Mouse (Mus musculus) lung, embryonic 15.5 days (tissue): ENCODE data around the gene Fbxl5. TPM values are rescaled to one million over a fixed set of nuclear protein-coding genes. Genes with fewer than 3 reads are reported as not detected.

Source experiments
- ATAC-seq: fragments of 200-750 bp; cut with Nextera tagmentation; 2 replicates; pipeline ENCODE4 v1.8.0; 2017; ENCODE audit warnings: moderate number of reproducible peaks, borderline replicate concordance; ENCODE audit not compliant: low FRiP score, low TSS enrichment; ENCODE audit errors: extremely low read depth
- H3K27ac ChIP-seq: fragments of 300-500 bp; sonication (generic); 2 replicates; pipeline ENCODE4 v1.5.1; 2015; ENCODE audit warnings: moderate library complexity, mild to moderate bottlenecking, inconsistent platforms
- H3K27me3 ChIP-seq: fragments of 300-500 bp; sonication (generic); 2 replicates; pipeline ENCODE4 v1.6.1; 2015; ENCODE audit warnings: inconsistent platforms
- H3K36me3 ChIP-seq: fragments of 300-500 bp; sonication (generic); 2 replicates; pipeline ENCODE4 v1.6.1; 2015; ENCODE audit warnings: inconsistent platforms
- H3K4me1 ChIP-seq: fragments of 300-500 bp; sonication (generic); 2 replicates; pipeline ENCODE4 v1.6.1; 2015; ENCODE audit warnings: inconsistent platforms
- H3K4me2 ChIP-seq: fragments of 300-500 bp; sonication (generic); 2 replicates; pipeline ENCODE4 v1.6.1; 2015; ENCODE audit warnings: inconsistent platforms, mild to moderate bottlenecking, moderate library complexity
- H3K4me3 ChIP-seq: fragments of 300-500 bp; sonication (generic); 2 replicates; pipeline ENCODE4 v1.5.1; 2015; ENCODE audit warnings: mild to moderate bottlenecking, inconsistent platforms
- H3K9ac ChIP-seq: fragments of 300-500 bp; sonication (generic); 2 replicates; pipeline ENCODE4 v1.6.1; 2015; ENCODE audit warnings: inconsistent platforms
- H3K9me3 ChIP-seq: fragments of 300-500 bp; sonication (generic); 2 replicates; pipeline ENCODE4 v1.6.1; 2016; ENCODE audit warnings: inconsistent platforms
- WGBS: fragments of 180-500 bp; shearing (Covaris S2); methylation state at CpG from one replicate; pipeline ENCODE4 v1.1.7; 2015; 5-methylcytosine and 5-hydroxymethylcytosine counted together
- polyA plus RNA-seq: library from polyadenylated mRNA; unstranded; fragments of >200 nt; fragmentation: Nextera tagmentation; extraction: Ambion mirVana; gene quantifications from 2 replicates; pipeline ENCODE4 v1.2.1, GENCODE M21; 2015

The Fbxl5 gene
- polyA plus RNA-seq, 1 experiment from 2014 or later = 70.4 TPM

GRCm38 (mm10) chr5:43722452-43722783, 99.0 kb downstream of the Fbxl5 start:
- H3K36me3 ChIP-seq = peaks cover 52% of the 10 kb centered on the region
- H3K4me3 ChIP-seq = no peak overlapping the region
- H3K27me3 ChIP-seq = no peaks in the 10 kb centered on the region
- WGBS = 89% methylated on average over 6 of the region's 6 CpGs
- H3K9me3 ChIP-seq = no peaks in the 10 kb centered on the region
- H3K27ac ChIP-seq = no peak overlapping the region
- no peaks in the 10 kb centered on the region for H3K4me1 ChIP-seq
- H3K4me2 ChIP-seq = no peak overlapping the region
- ATAC-seq = no peak
- no peak overlapping the region for H3K9ac ChIP-seq

GRCm38 (mm10) chr5:43721538-43722451, 99.6 kb downstream of the Fbxl5 start:
- Histone ChIP-seq H3K9ac (no peak overlapping the region), H3K36me3 (peaks cover 58% of the 10 kb centered on the region), H3K27me3 (no peaks in the 10 kb centered on the region), H3K27ac (no peak overlapping the region), H3K4me2 (no peak overlapping the region), H3K4me3 (no peak overlapping the region), H3K4me1 (no peaks in the 10 kb centered on the region), H3K9me3 (no peaks in the 10 kb centered on the region)
- WGBS = 52% methylated on average over 5 of the region's 5 CpGs
- no peak for ATAC-seq

- Histone ChIP-seq H3K9me3 (no peaks in the 10 kb centered on the region), H3K4me2 (no peak overlapping the region), H3K4me3 (no peak overlapping the region), H3K27ac (no peak overlapping the region), H3K4me1 (no peaks in the 10 kb centered on the region), H3K27me3 (no peaks in the 10 kb centered on the region), H3K36me3 (peaks cover 67% of the 10 kb centered on the region), H3K9ac (no peak overlapping the region)
- no peak for ATAC-seq
Observed at GRCm38 (mm10) chr5:43699240-43699639, 122.2 kb downstream of the Fbxl5 start.

- no peak for ATAC-seq
- Histone ChIP-seq H3K4me3 (no peak overlapping the region), H3K9me3 (no peaks in the 10 kb centered on the region), H3K27me3 (no peaks in the 10 kb centered on the region), H3K4me2 (no peak overlapping the region), H3K36me3 (peaks cover 61% of the 10 kb centered on the region), H3K4me1 (no peaks in the 10 kb centered on the region), H3K9ac (no peak overlapping the region), H3K27ac (no peak overlapping the region)
- WGBS = 74% methylated on average over 3 of the region's 3 CpGs
Observed at GRCm38 (mm10) chr5:43697133-43697532, 124.3 kb downstream of the Fbxl5 start.

Other genes with a start within 250 kb of the Fbxl5 start
- gene Cc2d2a, start 159.3 kb downstream of the Fbxl5 start, polyA plus RNA-seq = 14.0 and 15.5 TPM in 2 replicates
- 1.4 and 2.4 TPM in 2 replicates for gene Bst1, start 2.8 kb downstream of the Fbxl5 start, polyA plus RNA-seq
- gene Cd38, start 46.9 kb upstream of the Fbxl5 start, polyA plus RNA-seq = 27.2 and 28.3 TPM in 2 replicates
- 0.42 TPM in 1 of 2 replicates, not detected in the other for gene Gm7879, start 91.5 kb upstream of the Fbxl5 start, polyA plus RNA-seq
- 22.6 and 27.0 TPM in 2 replicates for gene Fgfbp1, start 160.1 kb upstream of the Fbxl5 start, polyA plus RNA-seq